Mouse (Mus musculus) R1 (cell line): ENCODE data around the gene Adamts15.

ENCODE experiments used
- DNase-seq: peaks from one replicate; pipeline ENCODE4 v3.0.0-alpha.2; 2018; ENCODE audit warnings: low read depth, low spot score

The Adamts15 gene

DNA sequence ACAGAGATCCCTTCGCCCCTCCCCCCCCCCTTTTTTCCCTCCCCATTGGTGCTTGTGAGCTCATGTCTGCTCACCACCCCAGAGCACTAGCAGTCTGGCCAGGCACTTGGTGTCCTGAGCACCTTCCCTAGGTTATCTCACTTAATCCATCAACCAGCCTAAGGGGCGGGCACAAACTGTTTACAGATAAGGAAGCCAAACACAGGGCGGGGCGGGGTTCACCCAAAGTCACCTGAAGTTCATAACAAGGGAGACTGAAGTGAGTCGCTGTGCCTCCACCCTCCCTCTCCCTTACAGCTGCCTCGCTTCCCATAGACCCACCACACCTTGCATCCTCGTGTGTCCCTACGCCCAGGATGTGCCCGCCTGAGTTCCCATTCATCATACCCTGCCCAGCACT is 41.7 kb downstream of the Adamts15 start:
- no peak for DNase-seq

DNA sequence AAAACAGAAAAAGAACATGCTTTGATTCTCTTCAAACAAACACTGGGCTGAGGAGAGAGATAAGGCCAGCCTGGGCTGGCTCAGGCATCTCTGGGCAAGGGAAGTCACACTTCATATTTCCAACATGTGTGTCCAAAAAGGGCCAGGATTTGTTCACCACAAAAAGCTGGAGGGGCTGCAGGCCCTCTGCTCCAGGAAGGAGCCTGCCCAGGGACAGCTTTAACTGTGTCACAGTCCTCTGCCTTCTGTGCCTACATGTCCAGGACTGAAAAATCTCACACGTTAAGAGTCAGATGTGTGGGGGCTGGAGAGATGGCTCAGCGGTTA is 42.3 kb downstream of the Adamts15 start:
- no peak for DNase-seq

DNA sequence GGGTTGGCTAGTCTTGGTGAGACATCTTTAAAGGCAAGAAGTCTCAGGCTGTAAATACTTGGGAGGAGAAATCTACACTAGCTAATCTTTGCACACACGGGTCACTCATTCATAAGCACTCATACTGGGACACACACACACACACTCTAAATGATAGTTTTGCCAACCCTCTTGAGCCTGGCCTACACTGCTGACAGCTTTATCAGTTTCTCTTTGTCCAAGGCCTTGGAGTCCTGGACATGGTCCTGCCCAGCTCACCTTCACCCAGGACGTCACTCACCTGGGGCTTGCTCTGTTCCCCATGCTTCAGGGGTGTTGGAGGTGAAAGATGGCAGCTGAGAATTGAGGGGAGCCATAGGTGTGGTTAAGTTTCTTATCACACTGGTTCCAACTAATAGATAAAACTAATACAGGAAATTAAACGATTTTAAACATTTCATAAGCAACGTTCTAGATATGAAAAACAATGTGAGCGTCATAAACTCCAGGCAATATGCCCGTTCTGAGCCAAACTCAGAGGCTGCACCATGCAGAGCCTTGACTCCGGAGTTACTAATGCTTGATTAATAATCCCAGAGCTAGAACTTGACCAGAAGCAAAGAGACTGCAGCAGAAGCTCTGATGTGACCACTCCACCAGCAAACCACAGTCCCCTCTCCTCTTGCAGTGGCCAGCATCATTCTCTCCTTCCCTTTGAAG is 42.9 kb downstream of the Adamts15 start:
- no peak for DNase-seq

DNA sequence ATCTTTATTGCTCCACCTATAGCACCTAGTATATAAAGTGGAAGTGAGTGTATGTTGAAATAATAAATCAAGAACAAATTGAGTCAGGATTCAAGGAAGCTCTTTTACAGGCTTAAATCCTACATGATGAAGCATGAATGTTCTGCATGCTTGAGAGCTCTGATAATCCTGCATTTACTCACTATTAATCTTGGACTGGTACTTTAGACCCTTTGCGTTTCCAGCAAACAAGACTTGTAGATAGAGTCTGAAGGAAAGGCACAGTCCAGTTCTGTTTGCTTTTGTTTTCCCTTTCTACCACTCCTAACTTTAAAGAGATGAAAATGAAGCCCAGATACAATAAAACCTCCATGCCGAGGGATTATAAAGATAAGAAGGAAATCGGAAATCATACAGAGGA is 45.7 kb downstream of the Adamts15 start:
- DNase-seq = no peak

DNA sequence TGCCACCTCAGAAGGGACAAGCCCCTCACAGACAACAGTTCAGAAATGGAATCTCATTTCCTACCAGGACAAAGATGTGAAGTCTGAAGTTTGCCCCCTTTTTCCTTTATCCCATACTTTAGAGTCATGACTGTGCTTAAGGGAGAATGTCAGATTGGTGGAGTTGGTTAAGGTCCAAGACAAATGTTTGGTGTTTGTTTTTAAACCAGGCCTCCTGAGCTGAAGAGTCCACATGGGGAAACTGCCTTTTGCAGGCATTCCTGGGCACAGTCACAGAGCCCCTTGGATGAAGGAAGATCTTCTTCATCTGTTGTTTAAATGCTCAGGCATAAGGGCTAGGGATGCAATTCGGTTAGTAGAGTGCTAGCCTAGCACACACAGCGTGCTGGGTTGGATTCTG is 66.4 kb downstream of the Adamts15 start:
- DNase-seq = no peak

DNA sequence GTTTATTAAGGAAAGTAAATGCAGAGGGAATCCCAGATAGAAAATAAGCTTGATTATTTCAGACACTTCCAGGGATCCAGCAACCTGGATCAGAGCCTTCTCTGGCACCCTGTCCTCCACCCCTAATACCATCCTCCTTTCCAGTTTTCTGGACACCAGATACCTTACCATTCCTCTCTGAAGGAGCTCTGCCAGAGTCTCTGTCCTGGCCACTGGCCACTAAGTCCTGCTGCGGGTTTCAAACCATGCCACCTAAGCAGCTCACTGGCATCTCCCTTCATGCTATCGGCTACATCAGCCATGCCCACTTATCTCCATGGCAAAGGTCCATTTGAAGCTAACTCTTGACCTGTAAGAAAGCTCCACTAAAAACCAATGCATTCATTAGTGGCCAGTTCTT is 70.4 kb downstream of the Adamts15 start:
- DNase-seq = no peak

DNA sequence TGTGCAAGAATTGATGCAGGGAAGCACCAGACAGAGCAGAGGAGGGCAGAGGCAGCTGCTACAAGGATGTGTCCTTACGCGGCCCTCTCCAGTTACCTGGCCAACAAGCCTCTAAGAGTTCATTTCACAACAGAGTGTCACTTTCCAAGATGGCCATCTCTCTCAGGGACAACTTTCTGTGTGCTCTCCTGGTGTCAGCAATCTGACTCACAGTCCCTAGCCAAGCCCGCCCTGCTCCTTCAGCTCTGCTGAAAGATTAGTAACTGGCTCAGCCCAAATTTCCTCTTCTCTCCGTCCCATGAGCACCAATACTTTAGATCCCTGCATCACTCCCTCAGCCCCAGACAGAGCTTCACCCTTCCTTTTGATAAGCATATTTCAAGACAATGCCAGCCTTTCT is 72.3 kb downstream of the Adamts15 start:
- DNase-seq = no peak

DNA sequence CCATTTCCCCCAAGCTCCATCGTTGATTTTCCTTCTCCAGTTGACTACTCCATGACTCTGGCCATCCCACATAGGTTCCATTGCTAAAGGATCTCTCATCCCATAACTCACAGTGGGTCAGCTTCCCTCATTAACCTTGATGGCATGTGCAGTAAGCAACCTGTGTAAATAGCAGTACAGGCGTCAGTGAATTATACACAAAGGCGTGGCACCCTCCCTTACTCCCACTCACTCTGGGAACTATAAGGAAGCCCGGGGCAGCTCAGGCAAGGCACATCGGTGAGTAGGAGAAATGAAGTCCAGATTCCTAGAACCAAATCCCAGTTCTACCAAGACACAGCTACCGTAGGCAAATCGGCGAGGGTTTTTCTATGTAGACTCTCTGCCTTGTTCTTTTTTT is 72.8 kb downstream of the Adamts15 start:
- DNase-seq = no peak
